Mouse (Mus musculus) ES-Bruce4 (cell line): ENCODE measurements at regions not wholly inside any gene's neighbourhood (a gene's known extent, or its start where the extent isn't known, plus 50 kb on each side); places are given as distances from the start of the nearest gene placed in this dataset.

Experiments
- CTCF ChIP-seq: IDR thresholded peaks from one replicate; pipeline ENCODE4 v1.8.1; 2011; ENCODE audit warnings: low read depth, low read length
- EP300 ChIP-seq: IDR thresholded peaks from 2 replicates; pipeline ENCODE4 v1.6.1; 2011; ENCODE audit warnings: low read depth, low read length; ENCODE audit not compliant: insufficient read depth
- POLR2A ChIP-seq: IDR thresholded peaks from one replicate; pipeline ENCODE4 v1.8.1; 2011; ENCODE audit warnings: low read length; ENCODE audit not compliant: insufficient read depth

GRCm38 (mm10) chr2:114812903-114813290 is 158.1 kb upstream of the Dph6 start:
- TF ChIP-seq POLR2A (no peak), CTCF (no peak), EP300 (no peak)
